Comparison of ENCODE assay signal across 8 mouse cellular contexts in the genomic region with DNA sequence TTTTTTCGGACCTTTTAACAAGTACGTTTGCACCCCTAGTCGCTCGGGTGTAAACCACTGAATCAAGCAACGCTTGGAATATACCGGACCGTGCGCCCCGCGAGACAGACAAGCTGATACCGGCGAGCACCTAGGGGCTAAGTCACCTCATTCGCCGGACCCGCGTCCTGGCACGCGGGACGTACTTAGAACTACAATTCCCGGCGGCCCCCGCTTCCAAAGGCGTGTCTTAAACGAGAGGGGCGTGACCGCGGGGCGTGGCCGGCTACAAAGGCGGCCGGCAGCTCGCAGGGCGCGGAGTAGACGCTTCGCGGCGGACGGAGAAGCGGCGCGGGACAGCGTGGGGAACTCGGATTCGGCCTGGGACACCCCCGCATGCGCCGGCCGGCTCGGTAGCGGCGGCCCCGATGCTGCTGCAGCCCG. TPM values are rescaled to one million over a fixed set of nuclear protein-coding genes. Genes with fewer than 3 reads are reported as not detected.
DNase-seq lines count a peak whose midpoint lies in the region; ATAC-seq and TF ChIP-seq lines count a peak whose summit lies in the region.

No protein-coding gene starts in this region.

- peak overlapping the region; percentile 83 for H3K9ac ChIP-seq in forebrain, embryonic 11.5 days (ENCODE audit: low read length)
- H3K9ac ChIP-seq in heart, embryonic 16.5 days (ENCODE audit: low read length) = peak overlapping the region; percentile 82
- peak overlapping the region; percentile 83 for H3K9ac ChIP-seq in liver, embryonic 14.5 days (replicated peaks)
- peak overlapping the region; percentile 62; the same call in 1 of the 2 replicates for H3K9ac ChIP-seq in stomach, embryonic 15.5 days

- peak; percentile 82 for ATAC-seq in forebrain, embryonic 11.5 days (replicated peaks; ENCODE audit: low FRiP score)
- peak; percentile 69 for ATAC-seq in heart, embryonic 16.5 days (replicated peaks; ENCODE audit: extremely low read depth, insufficient read depth, low FRiP score)
- peak; percentile 73 for ATAC-seq in liver, embryonic 14.5 days (ENCODE audit: insufficient read depth)
- peak; percentile 67 for ATAC-seq in stomach, embryonic 15.5 days (ENCODE audit: insufficient read depth, low FRiP score, low read depth)

- TF ChIP-seq CTCF in E14TG2a.4 (conservative IDR thresholded peaks at IDR 0.05; ENCODE audit: low read length) = no peak
- TF ChIP-seq CTCF in liver, embryonic 14.5 days (IDR thresholded peaks at IDR 0.05; ENCODE audit: low read depth) = no peak

- peaks cover 75% of the 10 kb centered on the region for H3K4me1 ChIP-seq in E14TG2a.4 (replicated peaks; ENCODE audit: low read depth, low read length)
- H3K4me1 ChIP-seq in forebrain, embryonic 11.5 days (replicated peaks; ENCODE audit: control insufficient read depth, insufficient read depth, low read length) = peaks cover 29% of the 10 kb centered on the region
- H3K4me1 ChIP-seq in heart, embryonic 16.5 days (ENCODE audit: control insufficient read depth, insufficient read depth, low read length) = peaks cover 65% of the 10 kb centered on the region
- H3K4me1 ChIP-seq in liver, embryonic 14.5 days (replicated peaks; ENCODE audit: control insufficient read depth in 2 of 2, insufficient read depth in 2 of 2, low read length in 1 of 2) = peaks cover 60 to 65% of the 10 kb centered on the region in 2 experiments
- peaks cover 57% of the 10 kb centered on the region for H3K4me1 ChIP-seq in stomach, embryonic 15.5 days

- peak overlapping the region; percentile 80 for H3K27ac ChIP-seq in forebrain, embryonic 11.5 days (ENCODE audit: low read depth, low read length)
- peak overlapping the region; percentile 80 for H3K27ac ChIP-seq in heart, embryonic 16.5 days (ENCODE audit: low read length)
- H3K27ac ChIP-seq in liver, embryonic 14.5 days = peak overlapping the region; percentile 80
- peak overlapping the region; percentile 32; the same call in 1 of the 2 replicates for H3K27ac ChIP-seq in stomach, embryonic 15.5 days

- no peaks in the 10 kb centered on the region for H3K9me3 ChIP-seq in E14TG2a.4 (ENCODE audit: low read length)
- no peaks in the 10 kb centered on the region for H3K9me3 ChIP-seq in forebrain, embryonic 11.5 days (ENCODE audit: control insufficient read depth, low read length)
- H3K9me3 ChIP-seq in heart, embryonic 16.5 days (replicated peaks; ENCODE audit: control insufficient read depth, low read length) = no peaks in the 10 kb centered on the region
- H3K9me3 ChIP-seq in liver, embryonic 14.5 days (ENCODE audit: control insufficient read depth, low read length) = no peaks in the 10 kb centered on the region
- H3K9me3 ChIP-seq in stomach, embryonic 15.5 days = no peaks in the 10 kb centered on the region

- peak overlapping the region; percentile 95 for H3K4me3 ChIP-seq in E14TG2a.4 (replicated peaks; ENCODE audit: low read length)
- H3K4me3 ChIP-seq in forebrain, embryonic 11.5 days (ENCODE audit: low read depth, low read length) = peak overlapping the region; percentile 87
- H3K4me3 ChIP-seq in heart, embryonic 16.5 days (ENCODE audit: low read length) = peak overlapping the region; percentile 91
- peak overlapping the region; percentile 88 to 99 for H3K4me3 ChIP-seq in liver, embryonic 14.5 days (ENCODE audit: insufficient read depth in 1 of 2, low read depth in 2 of 2, low read length in 2 of 2)
- H3K4me3 ChIP-seq in stomach, embryonic 15.5 days (replicated peaks) = peak overlapping the region; percentile 75

- peak overlapping the region; percentile 84 for H3K4me2 ChIP-seq in forebrain, embryonic 11.5 days (ENCODE audit: low read depth, low read length, severe bottlenecking)
- peak overlapping the region; percentile 91 for H3K4me2 ChIP-seq in heart, embryonic 16.5 days (ENCODE audit: low read depth, low read length)
- peak overlapping the region; percentile 77 for H3K4me2 ChIP-seq in liver, embryonic 14.5 days (ENCODE audit: low read depth)
- H3K4me2 ChIP-seq in stomach, embryonic 15.5 days = peak overlapping the region; percentile 86

- under 1% methylated on average over 54 of the region's 54 CpGs for WGBS in forebrain, embryonic 11.5 days
- WGBS in heart, embryonic 16.5 days = 1% methylated on average over 54 of the region's 54 CpGs
- under 1% methylated on average over 54 of the region's 54 CpGs for WGBS in liver, embryonic 14.5 days (ENCODE audit: insufficient replicate concordance)
- WGBS in stomach, embryonic 15.5 days = under 1% methylated on average over 54 of the region's 54 CpGs

- peaks cover 36% of the 10 kb centered on the region for H3K27me3 ChIP-seq in E14TG2a.4 (ENCODE audit: insufficient read depth, low read length)
- H3K27me3 ChIP-seq in forebrain, embryonic 11.5 days (ENCODE audit: control insufficient read depth, insufficient read depth, low read length) = peaks cover 9% of the 10 kb centered on the region
- no peaks in the 10 kb centered on the region for H3K27me3 ChIP-seq in heart, embryonic 16.5 days (ENCODE audit: control insufficient read depth, insufficient read depth, low read length)
- no peaks in the 10 kb centered on the region for H3K27me3 ChIP-seq in liver, embryonic 14.5 days (ENCODE audit: control insufficient read depth, insufficient read depth, low read length)
- H3K27me3 ChIP-seq in stomach, embryonic 15.5 days (replicated peaks) = peaks cover 4% of the 10 kb centered on the region; the same call in 1 of the 2 replicates

- H3K36me3 ChIP-seq in E14TG2a.4 (ENCODE audit: insufficient read depth, low read length) = peaks cover 47% of the 10 kb centered on the region
- H3K36me3 ChIP-seq in forebrain, embryonic 11.5 days (ENCODE audit: control insufficient read depth, insufficient read depth, low read length) = no peaks in the 10 kb centered on the region; the same call in 1 of the 2 replicates
- H3K36me3 ChIP-seq in heart, embryonic 16.5 days (ENCODE audit: control insufficient read depth, insufficient read depth) = peaks cover 14% of the 10 kb centered on the region; the same call in 1 of the 2 replicates
- H3K36me3 ChIP-seq in liver, embryonic 14.5 days (replicated peaks; ENCODE audit: control insufficient read depth, insufficient read depth, low read depth) = peaks cover 42% of the 10 kb centered on the region
- 0 out of 2 replicates have a peak, but pooled peaks cover 5% of the 10 kb centered on the region for H3K36me3 ChIP-seq in stomach, embryonic 15.5 days

- peak; percentile 37; the same call in 1 of the 2 replicates for TF ChIP-seq EP300 in liver, embryonic 14.5 days (IDR thresholded peaks at IDR 0.05; ENCODE audit: low read depth)

- peak; percentile 83 for DNase-seq in c-Kit-positive CD71-positive TER-119-negative erythroid progenitor cells, embryonic 14.5 days (ENCODE audit: low read depth)
- peak; percentile 96 for DNase-seq in forebrain, embryonic 11.5 days (ENCODE audit: low spot score)
- DNase-seq in kidney, postnatal 25 days = peak; percentile 95 to 97
- peak; percentile 86 to 90 (median 90) for DNase-seq in liver, embryonic 14.5 days (ENCODE audit: low read depth in 3 of 3, low spot score in 3 of 3)
- peak; percentile 93 for DNase-seq in neural tube, embryonic 10.5 days (ENCODE audit: extremely low spot score, low spot score)

RNA-seq across cellular contexts. Expression of a gene that starts 1.3 kb away (rescaled TPM):
- 111 and 115 TPM in 2 replicates for polyA plus RNA-seq in forebrain, embryonic 11.5 days (2014; fragmentation: Nextera tagmentation; extraction: Ambion mirVana)
- 130 and 146 TPM in 2 replicates for polyA plus RNA-seq in heart, embryonic 16.5 days (2015; fragmentation: Nextera tagmentation; extraction: Ambion mirVana)
- 274 and 315 TPM in 2 replicates for polyA plus RNA-seq in liver, embryonic 14.5 days (2012; rRNA removed)
- 270 and 320 TPM in 2 replicates for polyA plus RNA-seq in liver, embryonic 14.5 days (2014; fragmentation: Nextera tagmentation; extraction: Ambion mirVana)
- polyA plus RNA-seq in stomach, embryonic 15.5 days (2015; fragmentation: Nextera tagmentation; extraction: Ambion mirVana) = 43.6 and 56.6 TPM in 2 replicates

RNA-seq across cellular contexts. Expression of a gene that starts 21.7 kb away (rescaled TPM):
- polyA plus RNA-seq in forebrain, embryonic 11.5 days (2014; fragmentation: Nextera tagmentation; extraction: Ambion mirVana) = 147 and 148 TPM in 2 replicates
- polyA plus RNA-seq in heart, embryonic 16.5 days (2015; fragmentation: Nextera tagmentation; extraction: Ambion mirVana) = 95.8 and 103 TPM in 2 replicates
- polyA plus RNA-seq in liver, embryonic 14.5 days (2012; rRNA removed) = 39.4 and 45.9 TPM in 2 replicates
- 65.3 and 71.1 TPM in 2 replicates for polyA plus RNA-seq in liver, embryonic 14.5 days (2014; fragmentation: Nextera tagmentation; extraction: Ambion mirVana)
- 110 and 118 TPM in 2 replicates for polyA plus RNA-seq in stomach, embryonic 15.5 days (2015; fragmentation: Nextera tagmentation; extraction: Ambion mirVana)

RNA-seq across cellular contexts. Expression of a gene that starts 44.1 kb away (rescaled TPM):
- 0.47 and 0.71 TPM in 2 replicates for polyA plus RNA-seq in forebrain, embryonic 11.5 days (2014; fragmentation: Nextera tagmentation; extraction: Ambion mirVana)
- polyA plus RNA-seq in heart, embryonic 16.5 days (2015; fragmentation: Nextera tagmentation; extraction: Ambion mirVana) = 0.69 and 1.6 TPM in 2 replicates
- 0.01 and 0.03 TPM in 2 replicates for polyA plus RNA-seq in liver, embryonic 14.5 days (2012; rRNA removed)
- polyA plus RNA-seq in liver, embryonic 14.5 days (2014; fragmentation: Nextera tagmentation; extraction: Ambion mirVana) = not detected in 2 replicates
- 0.06 and 0.31 TPM in 2 replicates for polyA plus RNA-seq in stomach, embryonic 15.5 days (2015; fragmentation: Nextera tagmentation; extraction: Ambion mirVana)

Comparison
In these comparisons a context has a peak if more than half of its experiments do, and no peak if none do; other contexts are left out.
1. Peak in every context shown above with its lines: DNase-seq, ATAC-seq, H3K4me3 ChIP-seq and H3K27ac ChIP-seq.